Mouse (Mus musculus) gastrocnemius, adult 2 months (tissue): Measurements from ENCODE around the gene Gm11627. TPM values are rescaled to one million over a fixed set of nuclear protein-coding genes. Genes with fewer than 3 reads are reported as not detected.

Experiments used
- DNase-seq: peaks from one replicate; pipeline ENCODE4 v3.0.0; 2022
- H3K27ac ChIP-seq: fragments of 200-600 bp; 2 replicates; pipeline ENCODE4 v1.8.1; 2022; ENCODE audit warnings: mild to moderate bottlenecking
- H3K4me3 ChIP-seq: fragments of 200-600 bp; 2 replicates; pipeline ENCODE4 v1.8.1; 2022; ENCODE audit warnings: mild to moderate bottlenecking, moderate library complexity
- CTCF ChIP-seq: fragments of 200-600 bp; IDR thresholded peaks from 2 replicates; pipeline ENCODE4 v1.8.1; 2022; ENCODE audit warnings: antibody characterized with exemption, mild to moderate bottlenecking, moderate library complexity
- intact Hi-C: fragments of 180-260 bp; cut with DNase I; formaldehyde crosslinking; loops from one replicate; pipeline ENCODE4 v1.15.1; 2025
- total RNA-seq, 2 experiments: library from RNA; stranded (reverse); gene quantifications; 2 replicates each; pipeline ENCODE4 v1.2.3; 2021

Gm11627 gene
- total RNA-seq, 2 experiments from 2014 or later: not detected

DNA sequence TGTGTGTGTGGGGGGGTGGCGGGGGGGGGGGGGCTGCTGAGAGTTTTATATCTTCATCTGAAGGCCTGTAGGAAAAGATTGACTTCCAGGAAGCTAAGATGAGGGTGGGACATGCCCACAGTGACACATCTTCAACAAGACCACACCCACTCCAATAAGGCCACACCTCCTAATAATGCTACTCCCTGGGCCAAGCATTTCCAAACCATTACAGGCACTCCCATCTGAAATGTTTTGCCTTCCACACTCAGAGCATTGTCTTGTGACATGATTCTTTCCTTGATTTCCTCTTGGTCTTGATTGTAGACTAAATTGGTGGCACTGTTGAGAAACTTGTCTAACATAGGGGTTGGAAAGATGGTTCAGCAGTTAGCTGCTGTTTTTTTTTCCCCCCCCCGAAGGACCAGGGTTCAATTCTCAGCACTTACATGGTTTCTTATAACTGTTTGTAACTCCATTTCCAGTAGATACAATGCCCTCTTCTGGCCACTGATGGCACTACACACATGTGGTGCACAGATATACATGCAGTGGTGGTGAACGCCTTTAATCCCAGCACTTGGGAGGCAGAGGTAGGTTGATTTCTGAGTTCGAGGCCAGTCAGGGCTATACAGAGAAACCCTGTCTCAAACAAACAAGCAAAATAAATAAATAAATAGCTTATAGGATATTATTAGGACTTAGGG, 7.3 kb upstream of the Gm11627 start:
- DNase-seq: no peak
- Histone ChIP-seq H3K4me3 (no peak overlapping the region), H3K27ac (no peak overlapping the region)
- TF ChIP-seq CTCF: 0 out of 2 replicates have a peak, but pooled peaks have one; percentile 4
- intact Hi-C loops: no loop called here

DNA sequence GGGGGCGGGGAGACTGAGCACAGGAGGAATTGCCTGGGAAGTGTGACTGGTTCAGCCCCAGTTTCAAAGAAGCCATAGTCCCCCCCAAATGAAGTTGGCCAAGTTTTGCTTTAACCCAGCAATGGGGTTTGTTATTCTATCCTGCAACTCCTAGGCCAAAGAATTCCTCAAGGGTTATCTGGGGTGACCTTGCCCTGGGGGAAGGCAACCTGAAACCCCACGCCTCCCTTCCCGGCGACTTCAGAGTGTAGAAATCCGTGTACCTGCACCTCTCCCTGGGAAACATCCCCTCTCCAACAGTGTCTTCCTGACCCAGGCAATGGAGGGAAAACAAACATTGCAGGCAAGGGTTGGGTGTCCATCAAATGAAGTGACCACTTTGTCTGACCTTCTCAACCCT, 3.5 kb upstream of the Gm11627 start:
- no peak for TF ChIP-seq CTCF
- intact Hi-C loops: no loop called here
- no peak for DNase-seq
- Histone ChIP-seq H3K27ac (peak overlapping the region; percentile 69), H3K4me3 (no peak overlapping the region)

DNA sequence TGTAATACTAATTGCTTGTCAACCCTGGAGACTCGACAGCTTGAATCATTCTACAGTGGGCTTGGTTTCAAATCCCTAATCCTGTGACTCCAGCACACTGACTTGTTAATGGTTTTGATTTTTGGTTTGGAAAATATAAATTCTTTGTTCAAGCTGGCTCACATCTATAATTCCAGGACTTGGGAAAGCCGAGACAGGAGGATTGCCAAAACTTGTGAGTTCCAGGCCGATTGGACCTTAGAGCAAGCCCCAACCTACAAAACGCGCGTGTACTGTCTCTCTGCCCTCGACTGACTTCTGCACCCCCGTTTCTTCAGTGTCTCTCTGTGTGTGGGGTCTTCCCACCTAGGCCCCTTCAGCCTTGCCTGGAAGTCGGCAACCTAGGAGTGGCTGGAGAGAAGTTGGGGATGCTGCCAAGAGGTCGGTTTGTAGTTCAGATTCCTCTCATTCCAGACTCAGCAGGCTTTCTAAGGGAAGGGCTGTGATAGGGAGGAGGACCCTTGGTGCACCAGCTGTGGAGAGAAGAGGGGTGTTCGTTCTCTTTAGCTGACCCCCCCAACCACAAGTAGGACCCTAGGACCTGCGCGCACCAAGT, 2.9 kb upstream of the Gm11627 start:
- intact Hi-C loops: no loop called here
- H3K4me3 ChIP-seq: no peak overlapping the region
- peak overlapping the region; percentile 69 for H3K27ac ChIP-seq
- DNase-seq: peak; percentile 41
- TF ChIP-seq CTCF: no peak

GRCm38 (mm10) chr11:102581281-102582015, 2.2 kb upstream of the Gm11627 start:
- no peak for DNase-seq
- H3K27ac ChIP-seq: peak overlapping the region; percentile 69
- no peak overlapping the region for H3K4me3 ChIP-seq
- intact Hi-C loops: no loop called here
- TF ChIP-seq CTCF: no peak

- no peak for TF ChIP-seq CTCF
- Histone ChIP-seq H3K27ac (peak overlapping the region; percentile 79; the same call in 1 of the 2 replicates), H3K4me3 (no peak overlapping the region)
- intact Hi-C loops: no loop called here
- DNase-seq: no peak
Observed at GRCm38 (mm10) chr11:102580034-102580330, 721 bp upstream of the Gm11627 start.

DNA sequence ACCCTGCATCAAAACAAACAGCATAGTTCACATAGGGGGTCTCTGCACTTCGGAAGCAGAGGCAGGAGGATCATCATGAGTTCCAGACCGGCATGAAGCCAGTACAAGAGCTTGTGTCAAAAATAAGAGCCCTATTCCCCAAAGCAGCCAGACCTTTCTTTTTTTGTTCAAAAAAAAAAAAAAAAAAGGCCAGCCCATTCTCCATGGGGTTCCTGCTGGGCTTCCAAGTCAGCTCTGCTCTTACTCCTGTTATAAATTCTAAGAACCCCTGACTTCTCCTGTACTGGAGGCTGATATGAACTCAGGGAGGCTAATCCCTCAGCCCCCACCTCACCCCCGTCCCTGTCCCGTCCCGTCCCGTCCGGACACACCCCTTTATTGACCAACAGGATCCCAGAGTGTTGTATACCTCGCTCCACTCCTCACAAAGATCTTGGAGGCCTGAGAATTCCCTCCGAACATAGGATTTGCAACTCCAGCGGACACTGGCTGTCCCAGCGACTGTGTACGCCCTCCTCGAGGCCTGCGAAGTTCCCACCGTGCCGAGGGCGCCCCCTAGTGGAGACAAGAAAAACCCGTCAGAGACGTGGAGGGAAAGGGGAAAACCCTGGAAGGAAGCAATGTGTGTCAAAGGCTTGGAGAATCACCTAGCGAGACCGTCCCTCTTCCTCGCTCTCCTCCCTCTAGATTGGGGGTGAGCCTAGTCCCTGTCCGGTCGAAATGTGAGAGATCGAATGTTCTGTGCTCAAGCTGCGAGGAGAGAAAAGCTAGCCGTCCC, 731 bp downstream of the Gm11627 start:
- Histone ChIP-seq H3K27ac (peak overlapping the region; percentile 79), H3K4me3 (peak overlapping the region; percentile 65)
- intact Hi-C loops: loop anchor here (1.0 kb wide), 1 partner anchor 92 kb away; no protein-coding TSS in a partner anchor
- peak; percentile 96 for TF ChIP-seq CTCF
- peak; percentile 90 for DNase-seq

DNA sequence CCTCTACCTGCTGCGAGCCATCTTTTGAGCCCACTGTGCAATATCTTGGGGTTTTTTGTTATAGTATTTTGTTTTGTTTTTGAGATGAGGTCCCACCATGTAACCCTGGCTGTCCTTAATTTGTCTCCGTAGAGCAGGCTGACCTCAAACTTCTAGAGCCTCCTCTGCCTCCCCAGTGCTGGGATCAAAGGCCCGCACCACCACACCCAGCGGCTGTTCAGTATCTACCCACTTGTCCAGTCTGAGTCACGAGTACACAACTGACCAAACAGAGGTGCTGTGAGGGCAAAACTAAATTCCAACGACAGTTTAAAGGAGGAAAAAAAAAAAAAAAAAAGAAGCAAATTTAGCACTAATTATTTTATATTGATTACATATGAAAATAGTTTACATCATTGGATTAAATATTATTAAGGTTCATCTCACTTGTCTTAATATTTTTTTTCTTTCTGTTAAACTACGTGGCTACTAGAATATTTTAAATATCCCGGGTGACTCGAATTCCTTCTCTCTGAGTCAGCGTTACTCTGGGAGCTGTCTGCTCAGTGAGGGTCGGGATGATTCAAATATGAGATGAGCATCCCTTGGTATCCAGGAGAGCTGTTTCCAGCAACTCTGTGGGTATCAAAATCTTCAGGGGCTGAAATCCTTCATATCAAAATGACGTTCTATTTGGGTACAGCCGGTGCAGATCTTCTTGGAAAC, 3.1 kb downstream of the Gm11627 start:
- Histone ChIP-seq H3K27ac (no peak overlapping the region), H3K4me3 (no peak overlapping the region)
- intact Hi-C loops: no loop called here
- no peak for DNase-seq
- TF ChIP-seq CTCF: no peak

- Histone ChIP-seq H3K4me3 (no peak overlapping the region), H3K27ac (no peak overlapping the region)
- no peak for DNase-seq
- intact Hi-C loops: no loop called here
- no peak for TF ChIP-seq CTCF
Observed at GRCm38 (mm10) chr11:102575034-102575433, 4.2 kb downstream of the Gm11627 start.

DNA sequence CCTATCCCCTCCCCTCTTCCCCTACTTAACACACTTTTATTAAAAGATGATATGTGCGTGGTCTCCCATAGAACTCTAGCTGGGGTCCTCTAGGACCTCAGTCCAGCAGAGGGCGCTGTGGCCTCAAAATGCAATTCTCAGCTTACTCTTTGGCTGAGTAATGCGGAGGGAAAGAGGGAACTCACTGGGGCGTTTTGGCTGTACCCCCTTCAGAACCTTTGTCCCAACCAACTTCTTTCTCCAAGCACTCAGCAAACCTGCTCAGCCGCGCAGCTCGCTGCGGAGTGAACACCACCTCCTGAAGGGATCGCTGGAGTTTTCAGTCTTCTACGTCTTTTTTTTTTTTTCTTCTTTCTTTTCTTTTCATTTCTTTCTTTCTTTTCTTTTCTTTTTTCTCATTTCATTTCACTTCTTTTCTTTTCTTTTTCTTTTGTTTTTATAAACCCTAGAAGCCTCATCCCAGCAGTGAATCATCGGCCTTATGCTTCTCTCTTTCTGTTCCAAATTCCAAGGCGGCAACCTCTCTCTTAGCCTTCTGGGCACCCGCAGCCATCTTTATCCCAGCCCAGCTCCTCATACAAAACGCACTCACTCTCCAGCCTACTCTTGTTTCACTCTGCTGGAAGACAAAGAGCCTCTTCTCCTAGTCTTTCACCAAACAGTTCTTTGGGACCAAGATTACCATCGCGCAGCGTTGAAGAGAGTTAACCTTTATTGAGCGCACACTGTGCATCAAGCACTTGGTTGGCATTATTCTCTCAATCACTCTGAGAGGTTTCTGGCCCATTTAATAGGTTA, 6.2 kb downstream of the Gm11627 start:
- DNase-seq: peak; percentile 91
- TF ChIP-seq CTCF: peak; percentile 80
- Histone ChIP-seq H3K4me3 (peak overlapping the region; percentile 76), H3K27ac (peak overlapping the region; percentile 79)
- intact Hi-C loops: loop anchor here (1.0 kb wide), 1 partner anchor 78 kb away; no protein-coding TSS in a partner anchor

DNA sequence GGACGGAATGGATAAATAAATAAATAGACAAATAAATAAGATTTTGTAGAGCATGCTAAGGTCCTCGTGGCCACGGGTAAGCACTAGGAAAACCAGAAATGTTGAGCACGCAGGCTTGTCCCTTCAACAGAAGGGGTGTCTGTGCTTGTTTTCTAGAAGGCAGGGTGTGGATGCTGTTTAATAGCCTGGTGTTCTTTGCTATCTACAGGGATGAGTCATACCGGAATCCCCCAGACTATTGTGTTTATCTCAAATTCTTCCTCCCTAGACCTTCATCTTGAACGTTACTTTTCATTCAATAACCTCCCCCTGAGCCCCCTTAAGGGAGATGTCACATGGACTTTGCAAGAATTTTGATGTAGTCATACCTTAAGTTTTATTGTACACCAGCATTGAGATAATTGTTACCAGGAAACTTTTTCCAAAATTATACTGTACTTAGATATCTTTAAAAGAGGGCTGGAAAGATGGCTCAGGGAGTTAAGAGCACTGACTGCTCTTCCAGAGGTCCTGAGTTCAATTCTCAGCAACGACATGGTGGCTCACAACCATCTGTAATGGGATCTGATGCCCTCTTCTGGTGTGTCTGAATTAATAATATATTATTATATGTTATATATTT, 10.4 kb downstream of the Gm11627 start:
- TF ChIP-seq CTCF: no peak
- H3K27ac ChIP-seq: no peak overlapping the region
- intact Hi-C loops: no loop called here
- no peak overlapping the region for H3K4me3 ChIP-seq
- DNase-seq: no peak

DNA sequence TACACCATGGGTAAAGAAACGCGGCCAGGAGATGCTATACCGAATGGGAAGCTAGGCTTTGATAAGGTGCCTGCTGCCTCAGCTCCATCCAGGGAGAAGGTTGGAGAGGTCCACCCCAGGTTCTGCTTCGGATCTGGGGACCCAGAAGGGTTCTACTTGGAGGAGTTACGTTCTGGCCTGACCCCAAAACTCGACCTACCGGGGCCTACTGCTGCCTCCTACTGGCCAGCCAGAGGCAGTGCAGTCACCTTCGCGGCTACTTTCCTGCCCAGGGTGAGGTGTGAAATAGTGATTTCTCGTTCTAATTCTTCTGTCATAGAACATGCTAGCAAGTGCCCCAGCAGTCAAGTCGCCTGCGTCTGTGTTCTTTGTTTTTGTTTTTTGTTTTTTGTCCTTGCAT, 11.1 kb downstream of the Gm11627 start:
- intact Hi-C loops: no loop called here
- no peak for DNase-seq
- H3K27ac ChIP-seq: no peak overlapping the region
- TF ChIP-seq CTCF: peak; percentile 62
- no peak overlapping the region for H3K4me3 ChIP-seq
